Mouse (Mus musculus) embryo, embryonic 9.5 days (tissue): ENCODE measurements around the gene Lrrc74b.

ENCODE experiments used
- DNase-seq: peaks from one replicate; pipeline ENCODE4 v3.0.0-alpha.2; 2017; ENCODE audit errors: extremely low spot score

The Lrrc74b gene

DNA sequence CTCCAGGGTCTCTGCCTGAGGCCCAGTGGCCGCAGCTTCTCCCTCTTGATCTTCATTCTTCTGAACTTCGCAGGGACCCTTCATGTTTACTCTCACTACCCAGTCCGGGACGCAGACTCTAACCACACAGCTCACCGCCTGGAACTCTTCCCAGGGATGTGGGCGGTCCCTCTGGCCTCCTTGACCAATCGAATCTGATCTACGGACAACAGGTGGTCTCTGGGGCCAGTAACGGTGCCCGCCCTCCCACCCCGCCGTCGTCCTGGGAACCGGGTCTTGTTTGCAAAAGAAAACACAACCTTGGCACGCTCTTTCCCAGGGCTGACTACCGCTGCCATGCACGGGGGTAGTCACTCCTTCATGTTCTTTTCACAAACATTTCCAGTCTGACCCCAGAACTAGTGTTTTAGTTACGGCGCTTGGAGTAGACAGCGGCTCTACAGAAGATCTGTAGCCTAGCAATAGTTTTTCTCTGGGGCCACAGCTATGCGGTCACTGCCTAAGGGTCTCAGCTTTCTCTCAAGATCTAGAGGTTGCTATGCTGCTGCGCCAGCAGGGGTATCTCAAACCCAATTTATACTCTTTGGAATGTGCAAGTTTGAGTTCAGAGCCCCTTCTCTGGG is at the start of gene Lrrc74b:
Lrrc74b (minus strand) TSS at position 120 of the 623 bp plus-strand sequence.
- DNase-seq: peak; percentile 86

DNA sequence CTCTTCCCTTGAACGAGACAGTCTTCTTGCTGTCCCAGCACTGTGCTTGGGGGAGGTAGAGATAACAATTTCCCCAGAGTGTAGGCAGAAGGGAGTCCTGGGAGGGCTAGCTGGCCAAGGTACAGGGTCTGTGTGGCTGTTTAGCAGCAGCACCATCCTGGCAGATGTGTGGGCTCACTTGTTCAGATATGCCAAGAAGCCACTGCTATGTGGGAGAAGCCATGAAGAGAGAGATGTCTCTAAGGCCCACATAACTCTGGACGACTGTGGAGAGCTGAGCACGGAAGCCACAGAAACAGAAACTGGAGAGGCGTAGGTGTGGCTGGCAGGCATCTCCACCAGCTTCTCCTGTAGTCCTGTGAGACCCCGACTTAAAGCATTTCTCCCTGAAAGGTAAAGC is 44.6 kb upstream of the Lrrc74b start:
- DNase-seq: no peak

DNA sequence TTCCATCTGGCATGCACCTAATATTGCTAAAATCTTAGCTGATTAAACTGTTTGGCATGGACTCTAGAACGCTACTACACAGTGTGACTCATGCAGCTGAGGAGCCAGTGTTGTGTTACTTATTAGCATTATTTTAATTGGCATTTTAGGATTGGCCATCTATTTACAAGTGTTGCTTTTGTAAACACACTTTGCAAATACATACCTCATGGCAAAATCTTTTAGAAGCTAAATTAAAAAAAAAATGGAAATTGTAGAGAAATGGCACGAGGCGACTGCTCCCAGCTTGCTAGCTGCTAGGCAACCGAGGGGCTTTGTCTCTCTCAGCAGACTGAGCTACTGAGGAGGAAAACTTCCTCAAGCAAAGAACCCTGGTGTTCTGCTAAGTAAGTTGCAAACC is 43.9 kb upstream of the Lrrc74b start:
- no peak for DNase-seq

DNA sequence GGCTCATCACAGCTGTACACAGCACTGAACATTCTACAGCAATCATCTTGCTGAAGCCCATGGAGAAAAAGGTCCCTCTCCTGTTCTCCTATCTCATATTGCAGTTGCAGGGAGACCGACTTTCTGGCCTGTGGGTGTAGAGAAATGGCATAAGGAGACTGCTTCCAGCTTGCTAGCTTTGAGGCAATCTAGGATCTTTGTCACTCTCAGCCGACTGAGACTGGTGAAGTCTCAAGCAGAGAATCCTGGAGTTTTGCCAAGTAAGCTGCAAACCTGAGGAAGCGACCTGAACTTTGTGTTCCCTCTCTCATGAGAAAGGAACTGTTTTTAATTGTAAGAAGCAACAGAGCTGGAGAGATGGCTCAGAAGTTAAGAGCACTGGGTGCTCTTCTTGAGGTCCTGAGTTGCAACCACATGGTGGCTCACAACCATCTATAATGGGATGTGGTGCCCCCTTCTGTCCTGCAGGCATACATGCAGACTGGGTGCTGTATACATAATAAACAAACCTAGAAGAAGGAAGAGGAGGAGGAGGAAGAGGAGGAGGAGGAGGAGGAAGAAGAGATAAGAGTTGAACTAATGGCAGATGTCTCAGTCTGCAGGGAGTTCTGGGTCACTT is 40.0 kb upstream of the Lrrc74b start:
- DNase-seq: no peak

DNA sequence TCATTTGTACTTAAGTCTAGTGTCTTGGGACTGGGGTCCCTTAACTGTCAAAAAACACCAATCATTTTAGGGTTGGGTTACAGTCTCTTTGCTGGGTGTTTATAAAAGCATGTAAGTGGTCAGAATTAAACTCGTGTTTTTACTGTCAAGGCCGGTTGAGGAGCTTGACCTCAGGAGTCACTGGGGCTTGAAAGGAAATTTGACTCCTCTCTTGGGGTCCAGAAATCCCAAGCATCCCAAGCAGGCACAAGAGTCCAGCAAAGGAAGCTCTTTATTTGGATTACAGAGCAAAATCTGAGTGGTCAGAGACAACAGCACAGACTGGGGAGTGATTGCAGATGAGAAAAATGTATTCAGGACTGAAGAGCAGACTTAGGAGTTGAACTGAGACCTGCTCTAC is 29.7 kb upstream of the Lrrc74b start:
- DNase-seq: peak; percentile 26

DNA sequence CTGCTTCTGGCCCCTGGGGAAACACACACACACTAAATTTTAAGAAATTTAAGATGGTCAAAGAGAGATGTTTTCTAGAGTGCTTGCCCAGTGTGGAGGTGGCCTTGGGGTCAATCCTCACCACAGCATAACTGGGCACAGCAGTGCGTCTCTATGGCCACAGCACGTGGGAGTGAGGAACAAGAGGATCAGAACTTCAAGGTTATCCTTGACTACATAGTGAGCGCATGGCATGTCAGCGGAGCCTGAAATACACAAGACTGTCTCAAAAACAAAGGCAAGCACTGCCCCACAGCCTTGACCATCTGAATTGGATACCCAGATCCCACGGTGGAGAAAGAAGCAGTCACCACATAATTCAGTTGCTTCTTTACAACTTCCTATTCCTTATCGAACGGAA is 23.5 kb upstream of the Lrrc74b start:
- no peak for DNase-seq

DNA sequence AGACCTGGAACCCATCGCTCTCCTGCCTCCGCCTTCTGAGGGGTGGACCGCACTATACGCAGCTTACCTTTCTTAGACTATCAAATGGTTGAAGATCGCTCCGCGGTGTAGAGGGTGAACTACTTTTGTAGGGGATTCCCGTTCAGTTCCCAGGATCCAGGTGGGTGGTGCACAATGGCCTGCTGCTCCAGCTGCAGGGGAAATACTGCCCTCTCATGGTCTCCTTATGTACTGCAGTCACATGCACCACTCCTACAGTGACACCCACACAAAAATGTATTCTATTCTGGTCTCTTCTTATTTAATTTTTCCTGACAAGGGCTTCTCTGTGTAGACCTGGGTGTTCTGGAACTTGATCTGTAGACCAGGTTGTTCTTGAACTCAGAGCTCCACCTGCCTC is 22.0 kb upstream of the Lrrc74b start, which contains the start of gene Slc7a4:
Slc7a4 (minus strand) TSS at position 151 of the 400 bp plus-strand sequence.
- DNase-seq: peak; percentile 42

DNA sequence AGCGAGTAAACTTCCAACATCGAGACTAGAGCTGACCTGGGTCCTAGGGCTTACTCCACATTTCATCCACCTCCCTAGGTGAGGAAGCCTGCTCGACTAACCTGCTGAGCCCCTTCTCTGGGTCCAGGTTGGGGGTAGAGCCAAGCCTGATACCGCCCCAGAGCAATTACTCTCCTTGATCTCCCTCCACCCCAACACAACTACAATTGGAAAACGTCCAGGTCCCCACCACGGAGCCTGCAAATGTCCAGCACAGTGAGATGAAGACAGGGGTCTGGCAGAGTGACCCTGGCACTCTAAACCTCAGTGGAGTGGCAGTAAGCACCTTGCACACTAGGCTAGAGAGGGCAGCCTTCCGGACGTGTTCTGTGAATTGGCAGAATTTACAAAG is 15.8 kb upstream of the Lrrc74b start:
- no peak for DNase-seq

DNA sequence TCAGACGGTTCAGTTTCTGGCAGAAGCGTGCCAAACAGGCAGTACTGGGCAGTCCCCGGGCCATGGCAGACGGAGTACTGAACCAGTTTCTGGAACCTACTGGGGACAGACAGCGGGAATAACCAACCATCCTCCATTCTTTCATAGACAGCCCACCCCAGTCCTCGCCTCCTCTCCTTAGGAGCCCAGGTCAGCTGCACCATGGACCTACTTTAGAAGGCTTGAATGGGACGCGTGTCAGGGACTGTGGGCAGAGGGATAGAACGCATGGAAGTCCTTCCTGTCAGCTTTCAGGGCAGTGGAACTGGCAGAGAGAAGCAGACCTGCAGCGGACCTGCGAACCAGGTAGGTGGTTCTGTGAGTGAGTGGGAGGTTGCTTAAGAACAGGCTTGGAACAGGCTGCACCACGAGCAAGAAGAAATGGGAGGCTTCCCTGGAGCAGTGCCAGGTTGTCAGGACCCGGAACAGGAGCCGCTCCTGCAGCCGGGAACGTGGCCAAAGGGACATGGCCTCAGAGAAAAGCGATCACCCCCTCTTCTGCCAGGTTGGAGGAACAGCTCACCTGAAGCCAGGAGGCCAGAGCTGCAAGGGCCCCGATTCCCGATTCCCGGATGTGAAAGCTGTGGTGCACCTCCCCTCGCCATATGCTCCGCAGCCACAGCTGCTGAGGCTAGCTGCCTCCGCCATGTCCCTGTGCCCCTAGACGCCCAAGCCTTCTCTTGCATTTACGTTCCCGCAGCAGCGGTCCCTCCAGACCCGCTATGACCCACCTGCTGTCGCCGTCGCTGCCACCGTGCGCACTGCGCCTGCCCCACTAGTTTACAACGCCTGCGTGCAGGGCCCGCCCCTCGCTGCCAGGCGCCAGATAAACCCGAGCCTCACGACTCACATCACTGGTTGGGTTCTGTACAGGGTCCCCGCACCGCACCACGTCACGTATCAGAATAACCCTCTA is 15.1 kb upstream of the Lrrc74b start:
- peak; percentile 15 for DNase-seq

DNA sequence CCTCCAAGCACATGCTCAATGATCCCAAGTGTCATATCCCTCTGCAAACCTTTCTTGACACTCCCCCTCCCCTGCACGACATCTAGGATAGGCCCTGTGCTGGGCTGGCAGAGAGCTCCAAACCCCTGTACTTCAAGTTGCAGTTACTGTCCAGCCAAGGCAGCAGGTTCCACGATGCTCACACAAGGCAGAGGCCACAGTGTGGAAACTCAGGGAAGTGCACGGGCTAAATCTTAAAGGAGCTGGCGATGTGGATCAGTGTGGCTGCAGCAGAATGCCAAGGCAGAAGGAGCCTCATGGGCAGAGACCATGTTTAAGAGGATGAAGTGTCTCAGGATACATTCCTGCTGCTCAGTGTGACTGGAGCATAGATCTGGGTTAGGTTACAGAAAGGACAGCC is 5.1 kb upstream of the Lrrc74b start:
- no peak for DNase-seq

DNA sequence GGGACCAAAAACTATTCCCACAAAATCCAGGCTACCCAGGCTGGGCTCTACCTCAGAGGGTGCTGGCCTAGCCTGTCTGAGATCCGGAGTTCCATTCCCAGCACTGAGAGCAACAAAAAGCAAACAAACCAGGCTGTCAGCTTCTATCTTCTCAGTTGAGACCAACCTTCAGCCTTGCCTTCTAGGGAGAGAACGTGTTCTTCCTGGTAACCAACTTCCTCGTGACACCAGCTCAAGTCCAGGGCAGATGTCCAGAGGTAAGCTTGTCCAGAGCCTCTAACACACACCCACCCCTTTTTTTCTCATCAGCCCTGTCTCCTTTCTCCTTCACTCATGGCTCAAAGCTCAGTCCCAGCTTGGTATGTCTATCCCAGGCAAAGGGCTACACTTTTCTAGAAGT is 3.7 kb upstream of the Lrrc74b start:
- no peak for DNase-seq

DNA sequence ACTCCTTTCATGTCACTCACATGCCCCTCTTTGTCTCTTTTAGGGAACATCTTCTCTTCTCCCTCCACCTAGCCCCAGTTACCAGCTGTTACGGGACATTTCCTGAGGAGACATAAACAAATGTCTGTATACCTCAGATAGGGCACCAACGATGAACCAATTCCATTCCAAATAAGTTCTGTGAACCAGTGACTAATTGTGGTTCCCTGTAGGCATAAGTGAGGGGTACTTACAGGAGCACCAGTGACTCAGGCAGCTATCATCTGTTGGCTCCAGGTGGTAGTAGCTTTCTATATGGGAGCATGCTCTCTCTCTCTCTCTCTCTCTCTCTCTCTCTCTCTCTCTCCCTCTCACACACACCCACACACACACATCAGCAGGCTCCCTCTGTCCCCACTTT is 3.2 kb upstream of the Lrrc74b start:
- DNase-seq: no peak

DNA sequence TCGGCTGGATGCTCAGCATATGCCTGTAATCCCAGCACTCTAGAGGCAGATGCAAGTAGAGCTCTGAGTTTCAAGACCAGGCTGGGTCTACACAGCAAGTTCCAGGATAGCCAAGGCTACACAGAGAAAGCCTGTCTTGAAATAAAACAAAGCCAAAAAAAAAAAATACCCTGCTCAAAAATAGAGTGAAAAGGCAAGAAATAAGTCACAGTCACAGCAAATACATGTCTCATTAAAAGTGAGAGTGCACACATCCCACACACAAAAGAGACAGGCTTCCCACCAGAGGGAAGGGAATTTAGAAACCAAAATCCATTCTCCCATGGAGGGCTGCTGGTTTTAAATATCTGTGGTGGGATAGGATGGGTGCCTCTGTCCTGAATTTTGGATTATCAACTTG is 2.5 kb upstream of the Lrrc74b start:
- no peak for DNase-seq

DNA sequence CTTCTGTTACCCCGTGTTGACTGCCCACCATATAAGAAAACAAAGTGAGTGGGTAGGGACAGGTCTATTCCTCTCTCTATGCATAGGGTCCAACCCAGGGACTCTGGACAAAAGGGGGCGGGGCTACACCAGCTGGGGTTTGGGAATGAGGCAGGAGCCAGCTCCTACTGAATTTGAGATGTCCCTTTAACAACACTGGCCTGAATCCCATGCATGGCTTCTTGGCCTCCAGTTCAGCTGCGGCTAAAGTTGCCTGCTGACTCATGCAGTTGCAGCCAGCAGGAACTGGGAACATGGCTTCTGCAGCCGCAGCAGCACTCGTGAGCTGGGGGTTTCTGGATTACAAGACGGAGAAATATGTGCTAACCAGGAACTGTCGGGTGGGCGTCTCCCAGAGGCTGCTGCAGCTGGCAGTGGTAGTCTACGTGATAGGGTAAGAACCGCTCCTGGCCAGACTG is 733 bp upstream of the Lrrc74b start, which contains the start of gene P2rx6:
P2rx6 (plus strand) TSS at position 135 of the 458 bp plus-strand sequence.
- peak; percentile 70 for DNase-seq

DNA sequence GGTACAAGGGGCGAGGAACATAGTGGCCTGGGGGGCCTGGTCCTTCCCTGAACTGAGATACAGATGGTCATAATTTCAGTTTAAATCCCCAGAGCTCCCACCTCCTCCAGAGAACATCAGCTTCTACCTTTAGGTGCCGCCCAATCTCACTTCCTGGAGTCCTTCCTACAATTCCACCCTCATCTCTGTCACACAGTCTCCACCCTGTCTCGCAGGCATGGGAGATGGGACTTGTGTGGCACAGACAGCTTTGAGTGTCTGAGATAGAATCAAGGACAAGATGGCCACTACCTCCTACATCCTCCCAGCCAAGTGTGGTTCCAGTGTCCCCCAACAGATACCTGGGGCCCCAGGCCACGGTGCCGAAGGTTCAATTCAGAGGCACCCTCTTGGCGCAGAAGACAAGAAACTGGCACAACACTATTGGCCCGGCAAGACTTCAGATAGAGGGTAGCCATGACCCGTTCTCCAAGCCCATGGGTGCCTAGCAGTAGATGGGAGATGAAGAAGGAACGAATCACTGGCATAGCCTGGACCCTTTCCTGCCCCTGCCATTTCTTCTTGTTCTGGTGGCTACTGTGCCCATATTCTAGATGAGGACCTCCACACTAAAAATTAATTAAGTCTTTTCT is 1.5 kb downstream of the Lrrc74b start:
- DNase-seq: no peak

DNA sequence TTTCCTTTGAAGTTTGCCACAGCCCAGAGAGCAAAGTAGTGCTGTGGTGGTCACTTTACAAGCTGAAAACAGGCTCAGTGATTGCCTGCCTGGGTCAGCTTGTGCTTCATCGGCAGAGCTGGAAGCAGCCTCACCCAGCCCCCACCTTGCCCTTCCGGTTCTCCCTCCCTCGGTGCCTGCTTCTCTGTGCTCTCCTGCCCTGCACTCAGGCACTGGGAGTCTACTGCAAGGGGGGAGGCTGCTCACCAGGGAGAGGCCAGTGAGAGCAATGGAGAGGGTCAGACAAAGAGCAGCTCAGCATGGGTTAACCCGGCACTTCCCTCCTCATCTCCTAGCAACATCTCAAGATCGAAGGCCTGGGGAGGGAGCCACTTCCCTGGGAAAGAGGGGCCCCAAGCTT is 2.2 kb downstream of the Lrrc74b start:
- peak; percentile 46 for DNase-seq

DNA sequence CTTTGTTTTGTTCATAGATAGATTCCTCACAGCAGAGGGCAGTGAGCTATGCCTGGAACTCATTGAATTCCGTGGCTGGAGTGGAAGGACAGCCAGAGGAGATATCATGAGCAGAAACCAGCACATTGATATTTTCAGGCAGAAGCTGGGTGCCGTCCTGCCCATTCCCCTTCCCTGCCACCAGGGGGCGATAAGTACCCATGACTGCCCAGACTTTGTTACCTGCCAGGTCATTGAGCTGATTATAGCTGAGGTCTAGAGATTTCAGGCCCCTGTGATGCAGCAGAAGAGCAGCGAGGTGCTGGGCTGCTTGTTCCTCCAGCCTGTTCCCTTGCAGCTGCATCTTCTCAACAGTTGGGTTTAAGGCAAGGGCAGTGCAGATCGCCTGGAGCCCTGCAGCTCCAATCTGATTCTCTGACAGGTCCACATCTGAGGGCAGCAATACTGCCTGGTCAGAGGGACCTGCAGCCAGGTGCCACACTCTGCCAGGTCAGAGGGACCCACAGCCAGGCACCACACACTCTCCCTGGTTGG is 3.0 kb downstream of the Lrrc74b start:
- peak; percentile 75 for DNase-seq

DNA sequence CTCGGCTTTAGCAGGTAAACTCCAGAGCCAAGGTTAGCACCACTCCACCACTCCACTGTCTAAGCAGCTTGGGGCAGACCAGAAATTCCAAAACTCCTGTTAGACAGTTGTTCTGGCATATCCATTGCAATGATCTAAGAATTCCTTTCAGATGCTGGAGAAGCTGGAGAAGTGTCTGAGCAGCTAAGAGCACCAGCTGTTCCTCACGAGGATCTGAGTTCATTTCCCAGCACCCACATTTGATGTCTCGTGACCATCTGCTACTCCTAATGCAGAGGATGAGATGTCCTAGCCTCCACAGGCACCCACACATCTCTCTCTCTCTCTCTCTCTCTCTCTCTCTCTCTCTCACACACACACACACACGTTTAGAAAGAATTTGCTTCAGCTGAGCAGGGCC is 4.1 kb downstream of the Lrrc74b start:
- DNase-seq: no peak

DNA sequence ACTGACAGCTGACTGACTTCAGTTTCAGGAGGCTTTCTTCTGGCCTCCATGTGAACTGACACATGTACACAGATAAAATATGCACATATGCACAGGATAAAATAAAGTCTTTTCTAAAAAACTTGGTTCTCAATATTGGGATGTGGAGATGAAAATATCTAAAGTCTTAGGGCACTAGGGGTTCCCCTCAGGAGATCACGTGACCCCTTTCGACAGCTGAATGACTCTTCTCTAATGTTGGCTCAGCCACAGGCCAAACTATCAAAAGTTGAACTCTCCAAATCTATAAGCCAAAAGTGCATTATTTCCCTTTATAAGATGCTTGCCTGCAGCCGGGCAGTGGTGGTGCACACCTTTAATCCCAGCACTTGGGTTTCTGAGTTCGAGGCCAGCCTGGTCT is 4.9 kb downstream of the Lrrc74b start:
- no peak for DNase-seq

DNA sequence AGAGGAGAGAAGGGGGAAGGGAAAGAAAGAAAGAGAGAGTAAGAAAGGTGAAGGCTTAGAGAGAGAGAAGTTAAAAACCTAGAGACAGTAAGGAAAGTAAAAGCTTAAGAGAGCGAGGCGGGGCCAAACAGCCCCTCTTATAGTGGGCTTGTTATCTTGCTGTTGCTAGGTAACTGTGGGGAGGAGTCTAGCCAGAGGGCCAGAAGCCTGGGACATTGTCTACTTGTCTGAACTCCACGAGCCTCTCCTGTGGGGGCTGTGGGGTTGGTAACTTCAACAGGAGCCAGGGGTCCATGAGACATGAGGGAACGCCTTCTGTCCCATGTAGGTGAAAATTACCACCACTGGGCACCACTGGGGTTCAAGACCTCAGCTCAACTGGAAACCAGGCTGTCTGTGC is 6.3 kb downstream of the Lrrc74b start:
- DNase-seq: peak; percentile 46

DNA sequence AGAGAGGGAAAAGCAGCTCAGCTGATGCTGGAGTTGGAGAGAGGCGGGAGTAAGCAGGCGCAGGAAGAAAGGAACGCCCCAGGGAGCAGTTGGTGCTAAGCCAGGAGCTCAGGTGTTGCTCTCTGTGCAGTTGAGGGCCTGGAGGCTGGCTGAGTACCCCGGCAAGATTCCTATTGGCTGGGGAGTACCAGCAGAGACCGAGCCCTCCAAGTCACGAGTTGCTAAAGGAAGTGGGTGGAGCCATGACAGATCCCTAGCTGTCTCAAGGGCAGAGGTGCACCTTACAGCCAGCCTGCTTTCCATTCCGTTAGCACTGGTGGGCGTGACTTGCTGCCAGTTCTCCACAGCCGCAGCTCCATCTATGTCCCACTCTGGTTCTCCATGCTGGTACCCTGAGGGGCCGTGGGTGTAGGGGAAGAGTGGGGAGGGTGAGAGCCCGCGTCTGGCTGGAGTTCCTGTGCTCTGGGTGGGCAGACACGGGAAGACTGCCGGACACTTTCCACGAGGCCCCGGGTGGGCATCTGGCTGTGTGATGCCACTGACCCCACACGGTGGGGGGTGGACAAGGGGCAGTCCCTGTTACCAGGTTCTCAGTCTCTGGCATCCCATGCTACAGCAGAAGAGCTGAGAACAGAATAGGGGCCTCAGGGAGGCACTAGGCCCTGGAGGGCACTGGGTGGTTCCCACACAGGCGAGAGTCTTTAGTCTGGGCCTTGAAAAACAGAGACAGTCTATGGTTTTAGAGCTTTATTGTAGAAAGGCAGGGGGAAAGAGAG is 6.9 kb downstream of the Lrrc74b start:
- DNase-seq: peak; percentile 64
